Mouse (Mus musculus) embryonic fibroblast, embryonic 13.5 days (primary cell): ENCODE data around the gene Atp8b3. TPM values are rescaled to one million over a fixed set of nuclear protein-coding genes. Genes with fewer than 3 reads are reported as not detected.

ENCODE experiments used
- H3K27ac ChIP-seq: 2 replicates; pipeline ENCODE4 v1.5.1; 2012; ENCODE audit warnings: low read length, control low read depth, inconsistent platforms; ENCODE audit not compliant: insufficient read depth
- H3K4me1 ChIP-seq: 2 replicates; pipeline ENCODE4 v1.6.1; 2011; ENCODE audit warnings: low read length; ENCODE audit not compliant: control insufficient read depth, insufficient read depth
- H3K4me3 ChIP-seq: 2 replicates; pipeline ENCODE4 v1.5.1; 2011; ENCODE audit warnings: mild to moderate bottlenecking, control low read depth, low read length; ENCODE audit not compliant: insufficient read depth
- CTCF ChIP-seq: IDR thresholded peaks from 2 replicates; pipeline ENCODE4 v1.5.1; 2011; ENCODE audit warnings: mild to moderate bottlenecking, control low read depth, low read length, moderate library complexity, borderline replicate concordance; ENCODE audit not compliant: insufficient read depth
- POLR2A ChIP-seq: IDR thresholded peaks from 2 replicates; pipeline ENCODE4 v1.6.1; 2011; ENCODE audit warnings: low read depth, mild to moderate bottlenecking, control low read depth, low read length, moderate library complexity
- polyA plus RNA-seq: library from polyadenylated mRNA; stranded (reverse); fragments of >200 nt; gene quantifications from 2 replicates; pipeline ENCODE4 v1.2.4, GENCODE M21; 2011; ENCODE audit warnings: low read depth; ENCODE audit not compliant: missing spikeins, insufficient read length

Atp8b3 gene
- polyA plus RNA-seq, 1 experiment, result not detected

GRCm38 (mm10) chr10:80503599-80504220 is 35.2 kb downstream of the Atp8b3 start:
- TF ChIP-seq CTCF, result no peak
- no peak for TF ChIP-seq POLR2A
- Histone ChIP-seq H3K4me3 (no peak overlapping the region), H3K27ac (no peak overlapping the region), H3K4me1 (no peaks in the 10 kb centered on the region)

- Histone ChIP-seq H3K4me3 (no peak overlapping the region), H3K27ac (no peak overlapping the region), H3K4me1 (no peaks in the 10 kb centered on the region)
- no peak for TF ChIP-seq POLR2A
- TF ChIP-seq CTCF, result no peak
Measured at GRCm38 (mm10) chr10:80502819-80503314, 36.1 kb downstream of the Atp8b3 start.

GRCm38 (mm10) chr10:80502291-80502690 is 36.6 kb downstream of the Atp8b3 start:
- TF ChIP-seq CTCF, result no peak
- TF ChIP-seq POLR2A, result no peak
- H3K27ac ChIP-seq, result no peak overlapping the region
- no peaks in the 10 kb centered on the region for H3K4me1 ChIP-seq
- H3K4me3 ChIP-seq, result no peak overlapping the region

- TF ChIP-seq CTCF, result no peak
- no peak for TF ChIP-seq POLR2A
- H3K27ac ChIP-seq, result no peak overlapping the region
- no peaks in the 10 kb centered on the region for H3K4me1 ChIP-seq
- H3K4me3 ChIP-seq, result no peak overlapping the region
Measured at GRCm38 (mm10) chr10:80496421-80496820, 42.5 kb downstream of the Atp8b3 start.

GRCm38 (mm10) chr10:80495901-80496300 is 43.0 kb downstream of the Atp8b3 start:
- TF ChIP-seq POLR2A (no peak), CTCF (no peak)
- Histone ChIP-seq H3K4me1 (no peaks in the 10 kb centered on the region), H3K27ac (no peak overlapping the region), H3K4me3 (no peak overlapping the region)

- Histone ChIP-seq H3K4me1 (no peaks in the 10 kb centered on the region), H3K27ac (no peak within 1 kb of the TSS), H3K4me3 (no peak within 1 kb of the TSS)
- TF ChIP-seq POLR2A (no peak), CTCF (no peak)
Measured at GRCm38 (mm10) chr10:80494732-80495131, 44.2 kb downstream of the Atp8b3 start, which contains the start of gene Onecut3. Onecut3 (plus strand) TSS chr10:80494835.

- TF ChIP-seq CTCF, result no peak
- H3K27ac ChIP-seq, result no peak overlapping the region
- no peaks in the 10 kb centered on the region for H3K4me1 ChIP-seq
- H3K4me3 ChIP-seq, result no peak overlapping the region
Measured at GRCm38 (mm10) chr10:80490051-80490450, 48.9 kb downstream of the Atp8b3 start.

- Histone ChIP-seq H3K4me3 (no peak overlapping the region), H3K4me1 (no peaks in the 10 kb centered on the region), H3K27ac (no peak overlapping the region)
- TF ChIP-seq POLR2A, result no peak
- TF ChIP-seq CTCF, result peak; percentile 61; the same call in 1 of the 2 replicates
Measured at GRCm38 (mm10) chr10:80486862-80487379, 52.0 kb downstream of the Atp8b3 start.

GRCm38 (mm10) chr10:80481002-80481401 is 57.9 kb downstream of the Atp8b3 start:
- no peak overlapping the region for H3K27ac ChIP-seq
- H3K4me1 ChIP-seq, result no peaks in the 10 kb centered on the region
- TF ChIP-seq CTCF, result no peak
- TF ChIP-seq POLR2A, result no peak
- H3K4me3 ChIP-seq, result no peak overlapping the region

- no peaks in the 10 kb centered on the region for H3K4me1 ChIP-seq
- no peak for TF ChIP-seq CTCF
- TF ChIP-seq POLR2A, result no peak
- H3K27ac ChIP-seq, result no peak overlapping the region
- H3K4me3 ChIP-seq, result no peak overlapping the region
Measured at GRCm38 (mm10) chr10:80478531-80478930, 60.4 kb downstream of the Atp8b3 start.
